Mouse (Mus musculus): ENCODE measurements around the gene Psmd3.
"Not testable (repeated sequence)": the region's sequence is repeated elsewhere in the genome, so short reads cannot be mapped to it uniquely, and the experiment has no call there.

Psmd3 gene

GRCm38 (mm10) chr11:98688009-98688408 lies 5.7 kb downstream of the Psmd3 start:
- DNase-seq (ENCODE audit: low read depth, low spot score), result no peak

GRCm38 (mm10) chr11:98693201-98693600 lies 10.8 kb downstream of the Psmd3 start:
- DNase-seq (ENCODE audit: low read depth, low spot score), result no peak

- DNase-seq (ENCODE audit: low read depth, low spot score), result no peak
Observed at GRCm38 (mm10) chr11:98693746-98694145, 11.4 kb downstream of the Psmd3 start.

- DNase-seq (ENCODE audit: low read depth, low spot score), result no peak
Observed at GRCm38 (mm10) chr11:98694301-98694700, 11.9 kb downstream of the Psmd3 start.

GRCm38 (mm10) chr11:98695408-98695807 lies 13.1 kb downstream of the Psmd3 start:
- DNase-seq (ENCODE audit: low read depth, low spot score), result no peak

- no peak for DNase-seq (ENCODE audit: low read depth, low spot score)
Observed at GRCm38 (mm10) chr11:98696454-98697216, 14.3 kb downstream of the Psmd3 start.

GRCm38 (mm10) chr11:98697225-98697624 lies 14.9 kb downstream of the Psmd3 start:
- no peak for DNase-seq (ENCODE audit: low read depth, low spot score)

- DNase-seq (ENCODE audit: low read depth, low spot score), result no peak
Observed at GRCm38 (mm10) chr11:98698849-98699640, 16.7 kb downstream of the Psmd3 start.

- DNase-seq (ENCODE audit: low read depth, low spot score), result peak; percentile 73
Observed at GRCm38 (mm10) chr11:98699911-98700310, 17.6 kb downstream of the Psmd3 start.

GRCm38 (mm10) chr11:98701213-98701670 lies 18.9 kb downstream of the Psmd3 start, which contains the start of gene Csf3:
Gene Csf3, plus strand, starts transcription at chr11:98701263.
- DNase-seq (ENCODE audit: low read depth, low spot score), result no peak

- DNase-seq (ENCODE audit: low read depth, low spot score), result no peak
Observed at GRCm38 (mm10) chr11:98702323-98702722, 20.0 kb downstream of the Psmd3 start.

- DNase-seq (ENCODE audit: low read depth, low spot score), result no peak
Observed at GRCm38 (mm10) chr11:98705021-98705420, 22.7 kb downstream of the Psmd3 start.

- no peak for DNase-seq (ENCODE audit: low read depth, low spot score)
Observed at GRCm38 (mm10) chr11:98707401-98708281, 25.3 kb downstream of the Psmd3 start.

GRCm38 (mm10) chr11:98708282-98708956 lies 26.1 kb downstream of the Psmd3 start:
- DNase-seq (ENCODE audit: low read depth, low spot score), result no peak

GRCm38 (mm10) chr11:98709001-98709741 lies 26.8 kb downstream of the Psmd3 start:
- DNase-seq (ENCODE audit: low read depth, low spot score), result no peak

GRCm38 (mm10) chr11:98710416-98711045 lies 28.2 kb downstream of the Psmd3 start:
- DNase-seq (ENCODE audit: low read depth, low spot score), result peak; percentile 84

- no peak for DNase-seq (ENCODE audit: low read depth, low spot score)
Observed at GRCm38 (mm10) chr11:98711046-98711434, 28.7 kb downstream of the Psmd3 start.

GRCm38 (mm10) chr11:98712009-98712408 lies 29.7 kb downstream of the Psmd3 start:
- not testable (repeated sequence) for DNase-seq (ENCODE audit: low read depth, low spot score)

GRCm38 (mm10) chr11:98713703-98714102 lies 31.3 kb downstream of the Psmd3 start:
- no peak for DNase-seq (ENCODE audit: low read depth, low spot score)

- no peak for DNase-seq (ENCODE audit: low read depth, low spot score)
Observed at GRCm38 (mm10) chr11:98715946-98716345, 33.6 kb downstream of the Psmd3 start.

Measured in forelimb bud, embryonic 11.5 days (tissue).